Mouse (Mus musculus) cerebellum, adult 9-10 months (tissue): ENCODE results near the gene Fads2.

Experiments
- DNase-seq: peaks from one replicate; pipeline ENCODE4 v3.0.0; 2022

Fads2 gene

GRCm38 (mm10) chr19:10040866-10041387 lies 60.6 kb downstream of the Fads2 start:
- peak; percentile 82 for DNase-seq

DNA sequence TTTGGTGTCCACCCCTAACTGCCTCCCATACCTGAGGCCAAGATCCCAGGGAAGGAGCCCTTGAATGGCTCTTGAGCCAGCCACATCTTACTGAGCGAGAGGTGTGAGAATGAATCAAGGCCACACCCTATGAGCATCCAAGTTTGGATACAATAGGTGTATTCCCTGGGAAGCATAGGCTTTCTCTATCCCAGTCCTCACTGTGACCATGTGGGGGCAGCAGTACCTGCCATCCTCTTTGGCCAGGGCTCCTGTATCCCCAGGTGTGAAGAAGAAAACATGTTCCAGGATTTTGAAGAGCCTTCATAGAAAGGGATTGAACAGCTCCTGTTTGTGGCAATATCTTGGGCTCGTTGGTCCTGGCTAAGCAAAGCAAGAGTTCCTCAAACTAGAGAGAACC lies 61.9 kb downstream of the Fads2 start:
- peak; percentile 59 for DNase-seq

DNA sequence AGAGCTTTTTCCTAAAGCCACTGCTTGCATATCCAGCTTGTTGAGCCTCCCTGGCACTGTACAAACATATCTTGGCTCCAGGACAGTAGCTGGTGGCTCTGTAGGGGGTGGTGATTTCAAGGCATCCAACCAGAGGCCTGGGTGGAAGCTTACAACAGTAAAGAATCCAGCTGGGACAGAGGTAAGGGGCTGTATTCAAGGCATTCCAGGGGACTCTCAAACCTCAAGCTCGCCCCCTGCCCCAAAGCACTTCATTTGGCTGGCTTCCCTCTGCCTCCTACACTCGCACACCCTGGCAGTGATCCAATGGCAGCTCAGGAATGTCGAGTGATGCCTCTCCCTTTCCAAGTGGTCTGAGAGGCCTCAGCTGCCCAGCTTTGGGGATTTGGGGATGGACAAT lies 62.6 kb downstream of the Fads2 start:
- peak; percentile 59 for DNase-seq

DNA sequence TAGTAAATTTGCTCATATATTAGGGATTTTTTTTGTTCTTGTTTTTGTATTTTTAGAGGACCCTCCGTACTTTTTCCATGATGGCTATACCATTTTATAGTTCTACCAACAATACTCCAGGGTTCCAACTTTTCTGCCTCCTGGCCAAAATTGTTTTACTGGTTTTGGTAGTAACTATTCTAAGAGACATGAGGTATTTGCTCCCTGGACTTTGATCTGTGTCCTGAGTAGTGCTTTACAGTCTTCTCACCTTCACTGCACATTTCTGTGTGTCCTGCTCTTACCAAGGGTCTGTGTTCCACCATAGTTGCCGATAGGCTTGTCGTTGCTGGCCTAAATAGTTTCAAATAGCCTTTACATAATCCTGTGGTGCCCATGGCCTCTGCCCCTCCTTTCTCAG lies 63.2 kb downstream of the Fads2 start:
- DNase-seq, result no peak

DNA sequence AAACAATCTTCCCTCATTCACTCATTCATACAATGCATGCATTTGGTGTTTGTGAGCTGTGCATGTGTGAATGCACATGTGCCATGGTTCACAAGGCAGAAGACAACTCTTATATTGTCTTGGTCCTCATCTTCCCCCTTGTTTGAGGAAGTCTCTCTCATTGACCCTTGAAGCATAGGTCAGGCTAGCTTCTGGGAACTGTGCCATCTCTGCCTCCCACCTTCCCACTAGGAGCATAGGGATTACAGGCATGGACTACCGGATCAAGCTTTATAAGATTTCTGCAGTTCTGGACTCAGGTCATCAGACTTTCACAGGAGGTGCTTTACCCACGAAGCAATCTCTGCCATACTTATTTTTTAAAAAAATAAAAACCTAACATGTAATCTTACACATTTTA lies 64.0 kb downstream of the Fads2 start:
- no peak for DNase-seq

DNA sequence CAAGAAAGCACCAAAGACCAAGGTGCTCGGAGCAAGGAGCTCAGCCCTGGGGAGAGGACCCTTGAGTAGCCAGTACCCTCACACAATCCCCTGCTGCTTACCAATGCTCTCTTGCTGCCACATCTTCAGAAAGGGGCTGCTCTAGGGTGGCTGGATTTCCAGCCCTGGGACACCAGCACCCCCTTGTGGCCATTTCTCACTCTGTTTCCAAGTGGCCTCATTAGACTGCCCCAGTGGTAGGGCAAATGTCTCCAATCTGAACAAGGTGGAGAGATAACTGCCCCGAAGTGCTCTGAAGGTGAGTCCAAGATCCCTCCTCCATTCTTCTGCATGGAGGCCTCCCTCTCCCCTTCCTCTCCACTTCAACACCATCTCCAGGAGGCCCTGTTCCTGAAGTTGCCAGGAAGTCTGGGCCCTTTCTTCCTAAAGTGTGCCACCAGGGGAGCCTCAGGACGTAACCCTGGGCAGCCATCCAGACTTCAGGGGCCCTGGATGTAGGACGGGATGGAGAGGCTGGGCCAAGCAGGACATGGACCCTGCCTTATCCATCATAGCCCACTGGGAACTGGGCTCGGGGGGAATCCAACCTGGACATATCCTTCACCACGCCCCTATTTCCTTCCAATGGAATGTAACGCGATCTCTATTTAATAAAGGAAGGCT lies 66.6 kb downstream of the Fads2 start:
- DNase-seq, result peak; percentile 72

- DNase-seq, result no peak
These were observed 67.2 kb downstream of the Fads2 start for GRCm38 (mm10) chr19:10034356-10034755.

GRCm38 (mm10) chr19:10033211-10033973 lies 68.2 kb downstream of the Fads2 start:
- DNase-seq, result peak; percentile 79

GRCm38 (mm10) chr19:10029746-10030145 lies 71.8 kb downstream of the Fads2 start:
- no peak for DNase-seq

GRCm38 (mm10) chr19:10025169-10025875 lies 76.2 kb downstream of the Fads2 start:
- no peak for DNase-seq

DNA sequence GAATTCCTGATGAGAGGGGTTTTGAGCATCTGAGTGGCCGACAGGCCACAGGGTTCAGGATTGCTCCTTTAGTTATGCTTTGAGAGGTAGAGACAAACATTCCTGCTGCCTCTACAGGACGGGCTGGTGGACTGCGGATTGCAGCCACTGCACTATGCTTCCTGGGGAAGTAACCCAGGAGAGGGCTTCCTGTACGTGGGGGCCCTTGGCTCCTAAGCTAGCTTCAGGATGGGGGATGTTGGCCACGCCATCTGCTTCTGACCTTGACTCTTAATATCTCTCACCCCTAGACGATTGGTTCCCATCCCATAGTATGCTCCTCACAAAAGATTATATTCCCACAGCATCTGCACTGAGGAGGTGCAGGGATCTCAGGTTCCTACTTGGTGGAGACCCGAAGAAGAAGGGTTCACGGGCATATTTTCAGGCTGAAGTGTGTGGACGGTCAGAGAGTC lies 78.2 kb downstream of the Fads2 start:
- DNase-seq, result no peak

DNA sequence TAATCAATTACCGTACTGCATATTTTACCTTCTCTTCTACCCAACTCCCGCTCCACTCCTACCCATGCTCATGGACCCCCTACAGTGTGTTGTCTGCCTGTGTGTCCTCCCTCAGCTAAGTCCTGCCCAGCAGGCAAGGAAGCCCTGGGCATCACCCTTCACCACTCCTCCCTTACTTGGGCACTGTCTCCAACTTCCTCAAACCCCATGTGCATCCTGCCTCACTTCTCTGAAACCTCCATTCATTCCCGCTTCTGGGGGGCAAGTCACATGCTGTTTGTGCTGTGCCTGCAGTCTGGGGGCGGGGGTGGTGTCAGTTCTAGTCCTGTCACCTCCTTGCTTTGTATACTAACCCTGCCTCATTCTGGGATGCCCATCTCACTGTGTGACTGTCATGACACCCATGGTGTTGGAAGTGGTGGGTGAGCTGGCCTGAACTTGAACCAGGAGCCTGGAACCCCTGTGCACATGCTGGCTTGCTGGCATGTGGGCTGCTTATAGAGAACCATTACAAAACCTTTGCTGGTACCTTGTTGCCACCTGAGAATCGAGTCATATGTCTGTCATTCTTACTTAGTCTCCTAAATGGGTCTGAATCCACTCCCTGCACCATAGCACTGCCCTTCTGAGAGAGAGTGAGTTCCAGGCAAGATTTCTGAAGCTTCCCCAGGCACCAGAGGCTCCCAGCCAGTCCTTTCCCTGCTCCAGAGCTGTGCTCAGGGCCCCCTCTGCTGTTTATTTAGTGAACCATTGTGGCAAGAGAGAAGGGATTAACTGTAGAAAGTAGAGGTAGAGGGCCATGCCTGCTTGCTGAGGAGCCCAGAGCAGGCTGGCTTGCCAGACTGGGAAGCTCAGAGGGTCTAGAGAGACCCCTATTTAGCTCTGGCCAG lies 78.9 kb downstream of the Fads2 start:
- no peak for DNase-seq

DNA sequence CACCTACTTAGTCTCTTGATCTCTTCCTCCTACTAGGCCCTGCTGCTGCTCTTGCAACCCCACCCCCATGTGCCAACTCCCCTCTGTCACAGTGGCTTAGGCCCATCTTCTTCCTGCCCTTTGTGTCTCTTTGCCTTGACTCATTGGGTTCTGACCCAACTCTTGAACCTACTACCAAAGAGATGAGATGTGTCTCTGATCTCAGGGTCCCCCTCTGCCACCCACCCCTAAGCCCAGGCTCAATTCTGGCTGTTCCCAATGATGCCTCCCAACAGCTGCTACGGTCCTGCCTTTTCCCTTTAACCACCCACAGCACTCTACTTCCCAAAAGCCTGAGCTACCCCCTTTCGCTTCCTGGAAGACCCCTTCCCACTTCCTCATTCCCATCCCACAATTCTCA lies 79.6 kb downstream of the Fads2 start:
- DNase-seq, result no peak

GRCm38 (mm10) chr19:10019214-10019760 lies 82.3 kb downstream of the Fads2 start:
- no peak for DNase-seq

DNA sequence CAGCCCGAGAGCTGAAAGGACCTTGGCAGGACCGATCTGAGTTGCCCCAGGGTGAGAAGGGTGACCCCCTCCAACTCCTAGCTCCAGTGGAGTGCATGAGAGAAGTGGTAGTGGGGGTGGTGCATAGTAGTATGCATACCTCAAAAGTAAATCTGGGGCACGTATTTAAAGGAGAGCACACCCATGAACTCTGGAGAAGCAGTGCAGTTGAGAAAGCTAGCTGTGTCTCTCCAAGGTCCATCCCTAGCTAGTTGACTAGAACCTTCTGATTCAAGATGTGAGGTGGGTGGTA lies 83.1 kb downstream of the Fads2 start:
- no peak for DNase-seq

DNA sequence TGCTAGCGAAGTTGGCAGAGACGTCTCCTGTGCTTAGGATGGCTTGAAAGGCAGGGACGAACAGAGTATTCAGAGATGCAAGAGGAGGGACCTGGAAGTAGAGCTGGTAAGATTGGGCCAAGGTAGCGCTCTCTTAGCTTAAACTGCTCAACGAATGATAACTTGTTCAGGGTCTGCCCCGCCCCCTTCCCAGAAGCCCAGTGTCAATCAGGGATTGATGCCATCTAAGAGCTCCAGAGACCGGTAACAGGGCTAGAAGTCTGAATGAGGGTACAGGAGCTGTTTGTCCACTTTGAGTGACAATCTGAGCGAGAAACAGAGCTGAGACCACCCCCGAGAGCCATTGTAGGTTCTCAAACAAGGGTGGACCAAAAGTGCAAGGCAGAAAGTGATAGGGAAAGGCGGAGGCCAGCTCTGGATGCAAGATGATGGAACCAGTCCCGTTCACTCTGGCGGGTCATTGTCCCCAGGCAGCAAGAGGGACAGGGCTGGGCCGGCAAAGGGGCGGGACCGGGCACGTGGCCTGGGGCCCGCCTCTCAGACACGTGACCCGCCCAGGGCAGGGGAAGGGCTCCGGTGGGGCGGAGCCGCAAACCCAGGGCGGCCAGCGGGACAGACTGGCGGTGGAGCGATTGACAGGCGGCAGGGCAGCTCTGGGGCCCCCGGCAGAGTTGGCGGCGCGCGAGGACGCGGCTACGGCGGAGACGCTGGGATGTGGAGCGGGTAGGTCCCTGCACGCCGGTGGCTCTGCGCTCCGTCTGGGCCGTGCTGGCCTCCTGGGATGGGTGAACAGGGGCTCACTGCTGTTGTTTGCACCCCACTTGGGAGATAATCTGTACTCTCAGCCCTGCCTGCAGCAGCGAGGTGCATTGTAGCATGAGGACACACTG lies 83.7 kb downstream of the Fads2 start:
- peak; percentile 75 for DNase-seq

GRCm38 (mm10) chr19:10016151-10016550 lies 85.4 kb downstream of the Fads2 start:
- DNase-seq, result no peak

DNA sequence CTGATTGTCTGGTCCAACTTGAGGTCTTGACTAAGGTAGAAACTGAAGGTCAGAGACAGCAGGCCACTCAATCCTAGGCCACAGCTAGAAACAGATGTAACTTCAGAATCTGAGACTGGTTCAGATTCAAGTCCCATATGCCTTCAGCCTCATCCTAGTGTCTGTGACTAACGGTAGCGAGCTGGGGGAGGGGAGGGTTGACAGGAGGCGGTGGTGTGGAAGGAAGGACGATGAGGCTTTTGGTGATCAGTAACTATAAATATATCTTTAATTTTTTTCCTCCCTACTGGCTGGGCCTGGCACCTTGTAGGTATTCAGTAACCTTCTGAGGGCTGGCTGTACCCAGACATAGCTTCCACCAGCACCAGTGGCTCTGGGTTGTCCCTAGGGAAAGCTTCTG lies 86.1 kb downstream of the Fads2 start:
- no peak for DNase-seq

- no peak for DNase-seq
These were observed 86.7 kb downstream of the Fads2 start for GRCm38 (mm10) chr19:10014824-10015223.

DNA sequence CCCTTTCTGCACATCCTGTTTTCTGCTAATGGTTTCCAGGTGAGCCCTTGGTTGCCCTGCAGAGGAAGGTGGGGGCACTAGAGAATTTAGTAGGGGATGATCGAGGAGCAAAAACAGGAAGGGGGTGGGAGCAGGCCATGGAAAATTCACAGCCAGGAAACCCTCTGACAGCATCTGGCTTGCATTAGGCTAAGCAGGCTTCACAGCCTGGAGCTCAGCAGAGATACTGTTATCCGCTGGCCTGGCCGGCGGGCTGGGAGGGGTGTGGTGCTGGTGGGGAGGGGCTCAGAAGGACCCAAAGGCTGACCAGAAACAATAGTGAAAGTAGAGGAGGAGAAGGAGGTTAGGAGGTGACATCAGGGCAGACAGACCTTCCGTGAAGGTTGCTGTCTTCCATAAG lies 87.6 kb downstream of the Fads2 start:
- no peak for DNase-seq

DNA sequence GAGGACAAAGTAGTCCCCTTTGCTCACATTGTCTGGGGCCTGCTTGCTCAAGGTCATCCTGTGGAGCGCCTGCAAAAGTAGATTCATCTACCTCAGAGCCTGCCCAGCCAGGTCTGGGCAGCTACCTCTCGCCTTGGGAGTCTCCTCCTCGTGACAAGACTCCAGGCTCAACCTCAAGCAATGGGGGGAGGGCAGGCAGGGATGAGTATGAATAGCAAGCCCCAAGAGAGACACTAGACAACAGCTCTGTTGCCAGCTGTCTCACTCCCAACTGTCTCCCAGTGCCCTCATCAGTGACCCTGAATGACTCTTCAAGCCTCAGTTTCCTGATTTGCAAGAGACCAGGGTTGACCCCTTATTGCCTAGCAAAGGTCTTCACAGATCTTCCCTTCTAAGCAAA lies 88.2 kb downstream of the Fads2 start:
- no peak for DNase-seq
